Mouse (Mus musculus) cerebellum, postnatal 4 days (tissue): ENCODE results near the gene Olfr588-ps1.
"Not testable (repeated sequence)": the region's sequence is repeated elsewhere in the genome, so short reads cannot be mapped to it uniquely, and the experiment has no call there.

Experiments used
- DNase-seq, 2 experiments: peaks; one replicate each; pipeline ENCODE4 v3.0.0; 2022; ENCODE audit warnings: low spot score in 2 of 2, mixed read lengths in 1 of 2

Gene Olfr588-ps1

DNA sequence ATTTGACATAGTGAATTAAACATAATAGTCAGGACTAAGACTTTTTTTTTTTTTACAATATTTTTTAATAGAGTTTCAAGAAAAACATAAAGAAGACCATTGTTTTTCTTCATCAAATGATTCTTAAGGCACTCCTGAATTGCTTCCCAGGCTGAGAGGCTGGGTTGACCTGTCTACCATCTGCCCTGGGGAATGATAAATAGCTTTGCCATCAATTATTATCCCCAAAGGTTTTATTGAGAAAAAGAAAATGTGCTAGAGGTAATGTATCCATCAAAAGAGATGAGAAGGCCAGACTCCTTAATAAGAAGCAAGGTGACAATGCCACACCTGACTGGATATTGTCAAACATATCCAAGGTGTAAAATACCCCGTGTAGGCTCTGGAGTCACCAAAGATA is at the start of gene Olfr588-ps1:
Gene Olfr588-ps1 (plus strand): TSS at position 301 of the 400 bp plus-strand sequence.
- DNase-seq: no peak

DNA sequence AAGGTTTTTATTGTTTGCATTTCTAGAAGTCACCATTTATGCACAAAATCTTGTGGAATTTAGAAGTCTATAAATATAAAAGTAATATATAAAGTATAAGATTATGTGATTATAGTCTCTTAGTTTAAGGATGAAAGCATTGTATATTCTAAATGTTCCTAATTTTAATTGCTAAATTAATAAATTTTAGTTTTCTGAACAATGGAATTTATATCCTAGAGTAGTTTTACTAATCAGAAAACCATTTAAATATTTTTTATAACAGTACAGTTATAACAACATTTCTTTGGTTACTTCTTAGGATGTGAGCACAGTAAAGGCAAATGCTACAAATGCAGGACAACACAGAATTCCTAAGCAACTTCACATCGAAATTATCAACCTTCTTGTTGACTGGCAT is 43.3 kb upstream of the Olfr588-ps1 start, which contains the start of gene Olfr585:
Gene Olfr585 (plus strand): TSS at position 301 of the 400 bp plus-strand sequence.
- no peak for DNase-seq

DNA sequence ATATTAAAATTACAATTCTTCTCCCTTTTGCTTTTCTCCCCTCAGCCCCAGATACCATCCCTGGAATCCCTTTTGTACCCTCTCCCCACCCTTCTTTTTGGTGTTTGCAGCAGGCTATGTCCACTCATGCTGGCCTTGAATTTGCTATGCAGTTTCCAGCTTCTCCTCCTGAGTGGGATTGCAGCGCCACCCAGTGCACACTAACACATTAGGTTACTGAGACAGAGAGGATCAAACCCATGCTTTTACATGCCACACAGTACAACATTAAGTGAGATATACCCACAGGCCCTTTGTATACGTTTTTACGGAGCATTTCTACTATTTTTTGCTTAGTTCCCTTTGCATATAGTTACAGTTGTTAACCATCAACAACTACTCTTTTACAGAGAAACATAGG is 21.3 kb upstream of the Olfr588-ps1 start:
- DNase-seq: no peak

DNA sequence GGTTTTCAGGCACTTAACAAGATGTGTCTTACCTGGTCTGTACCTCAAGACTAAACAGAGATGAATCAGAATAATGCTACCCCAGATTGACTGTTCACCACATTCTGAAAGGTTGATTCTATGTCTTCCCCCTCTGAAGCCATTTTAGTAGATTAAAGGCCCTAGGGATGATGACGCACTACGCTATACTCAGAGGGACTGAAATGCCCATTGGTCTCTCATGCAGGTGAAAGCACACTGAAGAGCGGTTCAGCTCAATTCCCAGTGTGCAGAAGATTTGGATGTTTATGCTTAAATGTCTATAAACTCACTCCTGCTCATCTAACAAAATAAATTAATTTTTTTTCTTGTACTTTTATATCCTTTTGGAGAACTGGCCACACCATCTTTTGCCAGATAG is 15.1 kb upstream of the Olfr588-ps1 start, which contains the start of gene Olfr586:
Gene Olfr586 (minus strand): TSS at position 101 of the 400 bp plus-strand sequence.
- DNase-seq: no peak

DNA sequence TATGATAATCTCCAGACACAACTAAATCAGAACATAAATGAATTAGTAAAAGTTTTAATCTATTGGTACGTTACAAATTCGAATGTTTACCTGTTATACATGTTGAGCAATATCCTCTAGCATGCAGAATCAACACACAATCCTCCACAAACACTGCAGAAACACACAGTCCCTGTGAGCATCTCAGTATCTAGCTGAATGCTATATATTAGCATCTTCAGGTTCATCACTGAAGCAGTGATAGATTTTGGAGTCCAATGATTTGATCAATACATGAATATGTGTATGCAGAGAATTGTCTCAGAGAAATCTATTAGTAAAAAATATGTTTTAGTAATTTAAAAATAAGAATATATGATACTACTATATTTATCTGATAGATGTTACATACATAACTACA is 15.6 kb downstream of the Olfr588-ps1 start, which contains the start of gene Olfr589:
Gene Olfr589 (minus strand): TSS at position 101 of the 400 bp plus-strand sequence.
- no peak for DNase-seq

DNA sequence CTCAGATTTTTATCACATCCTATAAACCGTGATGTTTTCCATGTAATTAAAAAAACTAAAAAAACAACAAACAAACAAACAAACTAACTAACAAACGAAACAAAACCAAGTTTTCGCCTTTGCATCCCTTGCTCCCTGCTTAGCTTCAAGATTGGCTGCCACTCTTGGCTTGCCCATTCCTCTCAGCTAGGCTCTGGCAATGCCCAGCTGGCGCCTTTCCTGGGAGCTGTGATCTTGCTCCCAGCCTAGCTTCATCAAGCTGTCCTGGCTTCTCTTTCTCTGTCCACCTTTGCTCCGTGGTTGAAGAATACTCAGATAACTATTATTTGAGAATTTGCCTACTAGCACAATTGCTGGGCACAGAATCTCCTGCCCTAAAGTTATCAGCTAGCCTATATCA is 29.0 kb downstream of the Olfr588-ps1 start:
- DNase-seq: no peak

DNA sequence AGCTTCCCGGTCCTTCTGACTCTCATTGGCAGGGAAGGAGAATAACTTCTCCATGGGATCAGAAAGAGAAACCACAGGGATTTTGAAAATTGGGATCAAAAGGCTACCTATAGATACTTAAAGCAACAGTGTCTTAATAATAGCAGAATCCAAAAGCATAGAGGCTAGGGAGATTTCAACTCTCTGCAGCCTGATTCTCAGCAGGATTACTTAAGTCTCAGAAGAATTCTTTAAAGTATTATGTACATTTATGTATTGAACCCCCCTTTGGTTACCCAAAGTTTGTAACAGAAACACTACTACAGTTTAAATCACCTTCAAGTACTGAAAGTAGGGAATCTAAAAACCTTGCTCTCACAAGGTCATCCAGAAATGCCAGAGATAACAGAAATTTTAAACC is 37.6 kb downstream of the Olfr588-ps1 start, which contains the start of gene Olfr591:
Gene Olfr591 (minus strand): TSS at position 101 of the 400 bp plus-strand sequence.
- no peak for DNase-seq

DNA sequence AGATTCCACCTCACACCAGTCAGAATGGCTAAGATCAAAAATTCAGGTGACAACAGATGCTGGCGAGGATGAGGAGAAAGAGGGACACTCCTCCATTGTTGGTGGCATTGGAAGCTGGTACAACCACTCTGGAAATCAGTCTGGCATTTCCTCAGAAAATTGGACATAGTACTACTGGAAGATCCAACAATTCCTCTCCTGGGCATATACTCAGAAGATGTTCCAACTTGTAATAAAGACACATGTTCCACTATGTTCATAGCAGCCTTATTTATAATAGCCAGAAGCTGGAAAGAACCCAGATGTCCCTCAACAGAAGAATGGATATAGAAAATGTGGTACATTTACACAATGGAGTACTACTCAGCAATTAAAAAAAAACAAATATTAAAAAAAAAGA is 43.8 kb downstream of the Olfr588-ps1 start, which contains the start of gene Olfr592:
Gene Olfr592 (plus strand): TSS at position 301 of the 400 bp plus-strand sequence.
- not testable (repeated sequence) for DNase-seq
